Mouse (Mus musculus) lung, postnatal 0 days (tissue): ENCODE results near the gene Antxr1.

Source experiments
- CTCF ChIP-seq: IDR thresholded peaks from 2 replicates; pipeline ENCODE4 v1.5.1; 2016; ENCODE audit warnings: antibody characterized with exemption, mild to moderate bottlenecking
- EP300 ChIP-seq: IDR thresholded peaks from 2 replicates; pipeline ENCODE4 v1.6.1; 2016; ENCODE audit warnings: antibody characterized with exemption, mild to moderate bottlenecking, control low read depth

- TF ChIP-seq CTCF (no peak), EP300 (no peak)
These were observed 164.7 kb downstream of the Antxr1 start for GRCm38 (mm10) chr6:87170875-87171274.
